Mouse (Mus musculus): ENCODE measurements around the gene Tmem97. TPM values are rescaled to one million over a fixed set of nuclear protein-coding genes. Genes with fewer than 3 reads are reported as not detected.
A peak's percentile ranks its signal among the peaks of the same experiment; 100 is the strongest.
"Not testable (repeated sequence)": the region's sequence is repeated elsewhere in the genome, so short reads cannot be mapped to it uniquely, and the experiment has no call there.

Tmem97 gene
- 44.0 and 48.3 TPM in 2 replicates for polyA plus RNA-seq (2015; fragmentation: Nextera tagmentation; extraction: Ambion mirVana)

DNA sequence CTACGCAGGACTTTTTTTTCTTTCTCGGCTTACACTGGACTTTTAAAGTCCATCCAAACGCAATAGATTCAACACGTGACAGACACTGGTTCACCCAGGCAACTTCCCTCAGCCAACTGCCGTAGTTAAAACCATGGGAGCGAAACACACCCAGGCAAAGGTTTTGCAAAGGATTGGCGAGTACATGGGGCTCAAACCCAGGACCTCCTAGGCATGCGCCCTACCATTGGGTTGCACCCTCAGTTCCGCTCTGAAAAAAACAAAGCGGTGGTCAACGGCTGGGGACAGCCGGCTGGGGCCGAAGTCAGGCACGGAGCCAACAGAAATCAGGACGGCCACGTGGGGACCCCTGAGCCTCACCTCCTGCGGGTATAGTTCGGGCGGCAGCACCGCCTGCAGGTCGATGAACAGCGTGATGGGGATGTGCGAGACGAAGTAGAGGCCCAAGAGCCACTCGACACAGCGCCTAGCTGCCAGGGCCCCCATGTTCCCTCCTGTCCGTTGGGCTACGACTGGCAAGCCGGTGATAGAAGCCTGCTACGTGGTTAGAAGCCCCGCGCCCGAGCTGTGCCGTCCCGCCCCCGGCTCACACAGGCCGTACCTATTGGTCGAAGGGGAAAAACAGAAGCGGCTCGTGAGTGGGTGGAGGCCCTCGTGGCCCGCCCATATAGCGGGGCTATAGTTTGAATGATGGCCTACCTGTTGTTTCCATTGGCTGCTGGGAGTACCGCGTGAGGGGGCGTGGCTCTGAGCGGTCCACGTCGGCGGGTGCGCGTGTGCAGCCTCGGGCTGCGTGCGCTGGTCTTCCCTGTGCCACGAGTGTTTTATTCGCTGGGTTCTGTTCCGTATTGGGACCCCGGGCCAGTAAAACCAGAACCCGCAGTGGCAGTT lies at the start of gene Tmem97:
Gene Tmem97 (minus strand): TSS at position 610 of the 891 bp plus-strand sequence.
- under 1% methylated on average over 60 of the region's 60 CpGs for WGBS
- peak; percentile 100 for ATAC-seq
- no peaks in the 10 kb centered on the region for H3K27me3 ChIP-seq (replicated peaks; ENCODE audit: control insufficient read depth, insufficient read depth, low read length)
- H3K9me3 ChIP-seq (ENCODE audit: control insufficient read depth, low read length), result no peaks in the 10 kb centered on the region
- H3K4me1 ChIP-seq (ENCODE audit: control insufficient read depth, insufficient read depth, low read depth, low read length), result peaks cover 13% of the 10 kb centered on the region
- H3K4me3 ChIP-seq (ENCODE audit: low read length), result peak within 1 kb of the TSS; percentile 69
- H3K27ac ChIP-seq (ENCODE audit: low read depth, low read length), result peak within 1 kb of the TSS; percentile 88
- no peaks in the 10 kb centered on the region for H3K36me3 ChIP-seq (ENCODE audit: control insufficient read depth, insufficient read depth, low read length)
- peak within 1 kb of the TSS; percentile 76 for H3K4me2 ChIP-seq (ENCODE audit: low read length)
- H3K9ac ChIP-seq (ENCODE audit: low read depth, low read length), result peak within 1 kb of the TSS; percentile 72

GRCm38 (mm10) chr11:78600051-78600450 lies 49.5 kb upstream of the Tmem97 start:
- no peaks in the 10 kb centered on the region for H3K4me1 ChIP-seq (ENCODE audit: control insufficient read depth, insufficient read depth, low read depth, low read length)
- H3K9me3 ChIP-seq (ENCODE audit: control insufficient read depth, low read length), result no peaks in the 10 kb centered on the region
- 82% methylated on average over 4 of the region's 4 CpGs for WGBS
- H3K4me2 ChIP-seq (ENCODE audit: low read length), result no peak overlapping the region
- H3K36me3 ChIP-seq (ENCODE audit: control insufficient read depth, insufficient read depth, low read length), result no peaks in the 10 kb centered on the region
- no peak overlapping the region for H3K27ac ChIP-seq (ENCODE audit: low read depth, low read length)
- H3K9ac ChIP-seq (ENCODE audit: low read depth, low read length), result no peak overlapping the region
- no peaks in the 10 kb centered on the region for H3K27me3 ChIP-seq (replicated peaks; ENCODE audit: control insufficient read depth, insufficient read depth, low read length)
- no peak for ATAC-seq
- no peak overlapping the region for H3K4me3 ChIP-seq (ENCODE audit: low read length)

- no peak for ATAC-seq
Measured at GRCm38 (mm10) chr11:78598763-78599415, 48.3 kb upstream of the Tmem97 start.

GRCm38 (mm10) chr11:78596750-78597149 lies 46.2 kb upstream of the Tmem97 start:
- Histone ChIP-seq H3K4me2 (ENCODE audit: low read length) (no peak overlapping the region), H3K4me1 (ENCODE audit: control insufficient read depth, insufficient read depth, low read depth, low read length) (no peaks in the 10 kb centered on the region), H3K4me3 (ENCODE audit: low read length) (no peak overlapping the region), H3K27me3 (replicated peaks; ENCODE audit: control insufficient read depth, insufficient read depth, low read length) (no peaks in the 10 kb centered on the region), H3K36me3 (ENCODE audit: control insufficient read depth, insufficient read depth, low read length) (no peaks in the 10 kb centered on the region), H3K9me3 (ENCODE audit: control insufficient read depth, low read length) (no peaks in the 10 kb centered on the region), H3K27ac (ENCODE audit: low read depth, low read length) (no peak overlapping the region), H3K9ac (ENCODE audit: low read depth, low read length) (no peak overlapping the region)
- no peak; the same call in 1 of the 2 replicates for ATAC-seq

More at GRCm38 (mm10) chr11:78598763-78599415, 48.3 kb upstream of the Tmem97 start:
- no peak overlapping the region for H3K4me3 ChIP-seq (ENCODE audit: low read length)
- WGBS, result 83% methylated on average over 3 of the region's 3 CpGs
- H3K4me2 ChIP-seq (ENCODE audit: low read length), result no peak overlapping the region
- no peak overlapping the region for H3K9ac ChIP-seq (ENCODE audit: low read depth, low read length)
- H3K4me1 ChIP-seq (ENCODE audit: control insufficient read depth, insufficient read depth, low read depth, low read length), result no peaks in the 10 kb centered on the region
- H3K9me3 ChIP-seq (ENCODE audit: control insufficient read depth, low read length), result no peaks in the 10 kb centered on the region
- no peaks in the 10 kb centered on the region for H3K27me3 ChIP-seq (replicated peaks; ENCODE audit: control insufficient read depth, insufficient read depth, low read length)
- no peak overlapping the region for H3K27ac ChIP-seq (ENCODE audit: low read depth, low read length)
- no peaks in the 10 kb centered on the region for H3K36me3 ChIP-seq (ENCODE audit: control insufficient read depth, insufficient read depth, low read length)

DNA sequence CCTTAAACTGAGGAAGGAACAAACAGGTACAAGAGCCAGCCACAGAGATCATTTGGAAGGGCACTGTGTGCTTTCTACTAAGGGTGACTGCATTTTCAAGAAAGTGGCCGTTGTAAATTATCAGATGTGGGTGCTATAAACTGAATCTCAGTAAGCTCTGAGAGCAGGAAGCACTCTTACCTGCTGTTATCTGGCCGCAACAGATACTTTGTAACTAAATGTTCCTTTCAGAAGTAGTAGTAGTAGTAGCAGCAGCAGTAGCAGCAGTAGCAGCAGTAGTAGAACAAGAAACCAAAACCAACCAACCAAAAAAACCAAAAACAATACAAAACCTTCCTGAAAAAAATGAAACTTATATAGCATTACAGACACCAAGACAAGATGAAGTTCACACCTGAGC lies 45.2 kb upstream of the Tmem97 start:
- ATAC-seq, result no peak
- Histone ChIP-seq H3K9ac (ENCODE audit: low read depth, low read length) (no peak overlapping the region), H3K36me3 (ENCODE audit: control insufficient read depth, insufficient read depth, low read length) (no peaks in the 10 kb centered on the region), H3K27me3 (replicated peaks; ENCODE audit: control insufficient read depth, insufficient read depth, low read length) (no peaks in the 10 kb centered on the region), H3K4me2 (ENCODE audit: low read length) (no peak overlapping the region), H3K9me3 (ENCODE audit: control insufficient read depth, low read length) (no peaks in the 10 kb centered on the region), H3K4me1 (ENCODE audit: control insufficient read depth, insufficient read depth, low read depth, low read length) (no peaks in the 10 kb centered on the region), H3K4me3 (ENCODE audit: low read length) (no peak overlapping the region), H3K27ac (ENCODE audit: low read depth, low read length) (no peak overlapping the region)
- WGBS, result 93% methylated on average over 2 of the region's 2 CpGs

DNA sequence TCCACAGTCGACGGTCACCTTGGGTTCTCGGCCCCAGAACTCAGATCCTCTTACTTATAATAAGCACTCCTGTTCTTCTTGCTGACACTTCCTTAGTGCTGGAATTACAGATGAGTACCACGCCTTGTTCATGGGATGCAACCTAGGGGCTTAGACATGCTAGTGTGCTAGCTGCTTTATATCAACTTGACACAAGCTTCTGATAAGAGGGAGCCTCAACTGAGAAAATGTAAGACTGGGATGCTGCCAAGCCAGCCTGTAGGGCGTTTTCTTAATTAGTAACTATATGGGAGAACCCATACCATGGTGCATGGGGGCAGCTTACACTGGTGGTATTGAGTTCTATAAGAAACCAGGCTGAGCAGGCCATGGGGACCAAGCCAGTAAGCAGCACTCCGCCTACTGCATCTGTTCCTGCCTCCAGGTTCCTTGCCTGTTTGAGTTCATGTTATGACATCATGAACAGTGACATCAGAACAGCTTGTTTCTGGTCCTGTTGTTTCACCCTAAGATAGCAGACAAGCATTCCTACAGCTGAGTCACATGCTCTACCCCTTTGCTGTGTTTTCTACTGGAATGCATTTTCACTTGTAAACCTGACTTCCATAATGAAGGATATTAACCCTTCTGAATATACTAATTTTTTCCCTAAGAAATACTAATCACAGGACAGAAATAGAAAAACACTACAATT lies 43.8 kb upstream of the Tmem97 start:
- H3K9ac ChIP-seq (ENCODE audit: low read depth, low read length), result no peak overlapping the region
- H3K36me3 ChIP-seq (ENCODE audit: control insufficient read depth, insufficient read depth, low read length), result no peaks in the 10 kb centered on the region
- H3K27ac ChIP-seq (ENCODE audit: low read depth, low read length), result no peak overlapping the region
- H3K9me3 ChIP-seq (ENCODE audit: control insufficient read depth, low read length), result no peaks in the 10 kb centered on the region
- H3K4me1 ChIP-seq (ENCODE audit: control insufficient read depth, insufficient read depth, low read depth, low read length), result no peaks in the 10 kb centered on the region
- H3K4me3 ChIP-seq (ENCODE audit: low read length), result no peak overlapping the region
- no peaks in the 10 kb centered on the region for H3K27me3 ChIP-seq (replicated peaks; ENCODE audit: control insufficient read depth, insufficient read depth, low read length)
- ATAC-seq, result no peak
- H3K4me2 ChIP-seq (ENCODE audit: low read length), result no peak overlapping the region
- WGBS, result 90% methylated on average over 6 of the region's 6 CpGs

DNA sequence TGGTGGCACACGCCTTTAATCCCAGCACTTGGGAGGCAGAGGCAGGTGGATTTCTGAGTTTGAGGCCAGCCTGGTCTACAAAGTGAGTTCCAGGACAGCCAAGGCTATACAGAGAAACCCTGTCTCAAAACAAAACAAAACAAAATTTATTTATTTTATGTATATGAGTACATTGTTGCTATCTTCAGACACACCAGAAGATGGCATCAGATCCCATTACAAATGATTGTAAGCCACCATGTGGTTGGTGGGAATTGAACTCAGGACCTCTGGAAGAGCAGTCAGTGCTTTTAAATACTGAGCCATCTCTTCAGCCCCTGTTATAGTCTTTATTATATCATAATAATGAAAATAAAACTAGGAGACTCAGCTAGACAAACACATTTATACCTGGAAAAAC lies 37.1 kb upstream of the Tmem97 start:
- H3K9ac ChIP-seq (ENCODE audit: low read depth, low read length); H3K4me1 ChIP-seq (ENCODE audit: control insufficient read depth, insufficient read depth, low read depth, low read length); H3K27ac ChIP-seq (ENCODE audit: low read depth, low read length): not testable (repeated sequence)

GRCm38 (mm10) chr11:78586099-78586498 lies 35.5 kb upstream of the Tmem97 start:
- Histone ChIP-seq H3K4me2 (ENCODE audit: low read length) (no peak overlapping the region), H3K4me3 (ENCODE audit: low read length) (no peak overlapping the region), H3K9ac (ENCODE audit: low read depth, low read length) (no peak overlapping the region), H3K36me3 (ENCODE audit: control insufficient read depth, insufficient read depth, low read length) (peaks cover 15% of the 10 kb centered on the region), H3K27ac (ENCODE audit: low read depth, low read length) (no peak overlapping the region), H3K9me3 (ENCODE audit: control insufficient read depth, low read length) (no peaks in the 10 kb centered on the region), H3K27me3 (replicated peaks; ENCODE audit: control insufficient read depth, insufficient read depth, low read length) (no peaks in the 10 kb centered on the region), H3K4me1 (ENCODE audit: control insufficient read depth, insufficient read depth, low read depth, low read length) (no peaks in the 10 kb centered on the region)
- no peak for ATAC-seq

More for the DNA sequence above, 37.1 kb upstream of the Tmem97 start:
- not testable (repeated sequence) for H3K4me3 ChIP-seq (ENCODE audit: low read length); H3K9me3 ChIP-seq (ENCODE audit: control insufficient read depth, low read length); ATAC-seq; H3K27me3 ChIP-seq (replicated peaks; ENCODE audit: control insufficient read depth, insufficient read depth, low read length); H3K4me2 ChIP-seq (ENCODE audit: low read length)
- WGBS, result 90% methylated on average over 1 of the region's 1 CpGs
- peaks cover 14% of the 10 kb centered on the region for H3K36me3 ChIP-seq (ENCODE audit: control insufficient read depth, insufficient read depth, low read length)

GRCm38 (mm10) chr11:78582848-78583247 lies 32.3 kb upstream of the Tmem97 start:
- Histone ChIP-seq H3K9me3 (ENCODE audit: control insufficient read depth, low read length) (no peaks in the 10 kb centered on the region), H3K36me3 (ENCODE audit: control insufficient read depth, insufficient read depth, low read length) (peaks cover 20% of the 10 kb centered on the region), H3K27me3 (replicated peaks; ENCODE audit: control insufficient read depth, insufficient read depth, low read length) (no peaks in the 10 kb centered on the region), H3K4me1 (ENCODE audit: control insufficient read depth, insufficient read depth, low read depth, low read length) (no peaks in the 10 kb centered on the region), H3K9ac (ENCODE audit: low read depth, low read length) (no peak overlapping the region), H3K27ac (ENCODE audit: low read depth, low read length) (no peak overlapping the region), H3K4me2 (ENCODE audit: low read length) (no peak overlapping the region), H3K4me3 (ENCODE audit: low read length) (no peak overlapping the region)
- ATAC-seq, result no peak
- WGBS, result 92% methylated on average over 6 of the region's 6 CpGs

All from hindbrain, embryonic 16.5 days (tissue).